Mouse (Mus musculus) cerebellum, adult 11-12 months (tissue): ENCODE data around the gene Gm16253.

Experiments used
- DNase-seq: peaks from one replicate; pipeline ENCODE4 v3.0.0; 2022

The Gm16253 gene

DNA sequence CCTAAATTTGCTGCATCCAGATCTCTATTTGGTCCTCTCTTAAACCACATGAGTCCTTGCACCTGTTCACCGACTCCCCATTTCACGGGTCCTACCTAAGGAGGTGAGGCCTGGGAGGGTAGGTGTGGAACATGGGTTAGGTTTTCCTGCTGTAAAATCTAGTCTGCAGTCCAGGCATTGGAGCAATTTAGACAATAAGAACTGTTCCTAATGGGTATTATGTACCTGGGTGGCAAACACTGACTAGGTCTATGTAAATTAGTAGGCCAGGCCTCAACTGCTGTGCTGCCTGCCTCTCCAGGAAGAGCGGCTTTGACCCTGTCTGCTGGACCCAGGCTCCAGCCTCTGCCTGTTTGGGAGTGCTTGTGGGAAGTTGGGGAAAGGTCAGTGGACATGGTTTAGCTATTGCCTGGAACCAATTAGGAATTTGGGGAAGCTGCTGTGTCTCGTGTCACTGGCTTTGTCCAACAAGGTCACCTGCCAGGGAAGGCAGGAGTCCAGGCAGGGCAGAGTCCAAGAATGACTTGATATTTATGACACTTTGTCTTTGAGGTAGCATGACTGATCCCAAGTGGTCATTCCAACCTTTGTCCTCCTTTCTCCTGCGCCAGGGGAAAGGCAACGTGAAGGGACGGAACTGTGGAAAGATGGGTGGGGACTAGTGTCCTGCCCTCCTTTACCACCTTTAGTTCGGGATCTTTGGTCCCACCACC, 1.4 kb upstream of the Gm16253 start:
- DNase-seq: no peak

DNA sequence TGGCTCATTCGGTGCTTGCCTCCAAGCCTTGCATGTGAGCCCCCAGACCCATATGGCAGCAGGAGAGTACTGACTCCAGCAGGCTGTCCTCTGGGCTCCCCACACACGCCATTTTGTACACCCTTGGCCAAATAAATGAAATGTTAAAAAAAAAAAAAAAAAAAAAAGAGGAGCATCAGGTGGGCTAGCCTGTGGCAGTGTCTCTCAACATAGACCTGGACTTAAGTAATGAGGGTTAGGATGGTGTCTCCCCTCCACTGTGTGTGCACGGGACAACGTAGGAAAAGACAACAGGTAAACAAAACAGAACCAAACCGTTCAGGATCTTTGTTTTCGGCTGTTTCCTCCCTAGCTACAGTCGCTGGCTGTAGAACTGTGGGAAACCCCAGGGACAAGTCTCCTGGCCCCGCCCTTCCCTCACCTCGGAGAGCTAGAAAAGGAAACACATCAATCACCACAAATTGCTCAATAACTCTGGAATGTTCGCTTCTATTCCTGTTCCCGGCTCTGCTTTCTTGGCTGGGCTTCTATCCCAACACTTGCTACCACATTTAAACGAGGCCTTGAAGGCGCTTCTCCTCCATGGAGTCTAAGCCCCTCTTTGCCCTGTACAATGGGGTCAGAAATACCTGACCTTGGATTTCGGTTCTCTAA, 652 bp upstream of the Gm16253 start:
- no peak for DNase-seq

DNA sequence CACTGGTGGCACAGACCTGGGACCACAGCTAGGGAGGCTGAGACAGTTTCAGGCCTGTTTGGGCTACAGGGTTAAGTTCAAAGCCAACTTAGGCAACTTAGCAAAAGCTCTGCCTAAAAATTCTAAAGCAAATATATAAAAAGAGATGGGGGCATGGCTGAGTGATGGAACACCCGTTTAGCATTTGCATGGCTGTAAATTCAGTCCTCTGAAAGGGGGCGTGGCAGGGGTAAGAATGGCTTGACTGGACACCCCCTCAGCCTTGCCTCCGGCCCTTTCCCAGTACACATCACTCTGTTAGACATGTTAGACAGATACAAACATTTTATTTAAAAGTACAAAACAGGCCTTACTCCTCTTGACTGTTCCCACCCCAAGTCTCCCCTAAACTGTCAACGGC, 782 bp downstream of the Gm16253 start:
- DNase-seq: no peak

- DNase-seq: no peak
Measured at GRCm38 (mm10) chr3:96578561-96579238, 1.9 kb downstream of the Gm16253 start.

GRCm38 (mm10) chr3:96579239-96579750, 2.5 kb downstream of the Gm16253 start:
- no peak for DNase-seq

GRCm38 (mm10) chr3:96579885-96580454, 3.2 kb downstream of the Gm16253 start:
- peak; percentile 91 for DNase-seq

DNA sequence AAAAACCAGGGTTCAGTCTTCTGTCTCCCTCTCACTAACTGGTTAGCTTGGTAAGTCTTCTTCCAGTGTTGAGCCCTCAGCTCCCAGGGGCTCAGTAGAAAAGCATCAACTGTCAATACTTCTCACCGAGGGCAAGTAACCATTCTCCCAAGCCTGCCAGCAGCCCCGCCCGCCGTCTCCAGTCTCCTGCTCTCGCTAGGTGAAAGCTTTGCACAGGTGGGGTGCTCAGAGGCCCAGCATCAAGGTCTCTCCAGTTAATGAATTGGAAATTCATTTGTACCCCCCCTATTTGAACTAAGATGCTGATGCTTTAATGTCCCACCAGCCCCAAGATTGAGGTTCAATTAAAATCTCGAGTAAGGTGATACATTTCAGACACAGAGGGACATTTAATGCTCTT, 4.4 kb downstream of the Gm16253 start:
- no peak for DNase-seq

DNA sequence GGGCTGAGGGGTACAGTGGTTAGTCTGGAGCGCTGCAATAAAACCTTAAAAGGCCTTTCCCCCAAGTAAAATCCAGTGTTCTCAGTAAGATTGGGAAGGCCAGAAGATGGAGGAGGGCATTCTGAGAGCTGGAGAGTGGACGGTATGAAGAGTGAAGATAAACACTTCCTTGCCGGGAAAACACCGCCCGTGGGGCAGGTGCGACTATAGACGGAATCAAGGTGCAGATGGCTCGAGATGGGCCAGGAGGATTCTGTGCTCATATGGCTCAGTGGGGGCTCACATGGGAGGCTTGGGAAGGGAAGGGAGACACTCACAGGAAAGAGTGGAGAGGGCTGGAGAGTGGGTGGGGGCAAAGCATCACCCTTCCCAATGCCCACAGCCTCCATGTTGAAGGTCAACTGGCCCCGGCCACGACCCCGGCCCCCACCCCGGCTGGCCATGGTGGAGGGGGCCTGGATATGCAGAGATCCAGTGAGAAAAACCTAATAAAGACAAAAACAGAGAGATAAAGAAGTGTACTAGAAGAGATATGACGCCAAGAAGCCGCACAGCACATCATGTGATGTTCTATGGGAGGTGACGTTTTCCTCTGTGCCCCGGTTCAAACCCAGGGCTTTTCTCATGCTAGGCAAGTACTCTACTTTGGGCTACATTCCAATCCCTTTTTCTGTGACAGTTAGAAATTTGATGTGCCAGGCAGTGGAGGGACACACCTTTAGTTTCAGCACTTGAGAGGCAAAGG, 5.2 kb downstream of the Gm16253 start:
- no peak for DNase-seq

GRCm38 (mm10) chr3:96583386-96583785, 6.6 kb downstream of the Gm16253 start:
- DNase-seq: no peak

GRCm38 (mm10) chr3:96590657-96591056, 13.9 kb downstream of the Gm16253 start:
- DNase-seq: no peak

DNA sequence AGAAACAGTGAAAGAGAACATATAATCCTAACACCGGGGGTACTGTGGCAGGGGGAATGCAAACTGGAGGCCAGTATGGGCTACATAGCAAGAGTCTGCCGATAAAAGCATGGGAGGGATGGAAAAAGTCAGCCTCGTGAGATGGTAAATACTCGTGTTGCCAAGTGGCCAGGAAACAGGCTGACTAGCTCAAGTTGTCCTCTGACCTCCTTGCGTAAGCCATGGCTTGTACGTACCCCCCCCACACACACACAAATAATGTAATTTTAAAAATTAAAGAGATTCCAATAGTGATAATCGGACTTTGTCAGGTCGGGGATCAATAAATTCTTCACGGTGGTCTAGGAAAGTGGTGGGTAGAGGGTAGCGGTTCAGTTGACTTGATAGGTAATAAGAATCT, 16.6 kb downstream of the Gm16253 start:
- DNase-seq: peak; percentile 56

DNA sequence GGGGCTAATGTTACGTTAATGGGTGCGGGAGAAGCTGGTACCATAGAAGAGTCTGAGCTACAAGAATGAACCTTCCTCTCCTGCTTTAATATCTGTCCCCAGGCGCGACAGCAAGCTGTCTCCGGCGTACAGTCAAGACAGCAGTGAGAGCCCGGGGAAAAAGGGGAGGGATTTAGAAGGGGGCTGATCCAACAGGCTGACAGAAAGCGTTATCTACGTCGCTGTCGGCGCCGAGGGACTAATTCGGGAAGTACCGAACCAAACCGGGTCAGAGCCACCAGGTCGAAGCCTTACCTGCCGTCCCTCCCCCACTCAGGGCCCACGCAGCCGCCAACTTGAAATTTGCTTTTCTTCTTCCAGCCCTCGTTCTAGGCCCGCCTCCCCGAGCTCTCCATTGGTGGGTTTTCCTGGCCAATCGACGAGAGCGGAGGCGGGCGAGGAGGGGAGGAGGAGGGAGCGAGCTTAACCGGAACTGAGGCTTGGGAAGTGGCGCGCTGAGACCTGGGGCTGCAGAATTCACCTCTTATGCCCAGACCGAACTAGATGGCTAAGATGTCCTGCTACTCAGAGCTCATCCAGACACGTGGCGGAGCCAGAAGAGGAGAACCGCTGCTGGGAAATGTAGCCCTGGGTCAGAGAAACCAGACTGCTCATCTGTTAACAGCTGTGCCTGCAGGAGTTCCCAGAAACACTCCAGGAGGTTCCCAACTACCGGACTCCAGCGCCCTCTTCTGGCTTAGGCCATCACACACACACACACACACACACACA, 17.2 kb downstream of the Gm16253 start, which contains the start of gene Polr3gl:
Polr3gl (minus strand) TSS at position 392 of the 771 bp plus-strand sequence.
- peak; percentile 96 for DNase-seq

DNA sequence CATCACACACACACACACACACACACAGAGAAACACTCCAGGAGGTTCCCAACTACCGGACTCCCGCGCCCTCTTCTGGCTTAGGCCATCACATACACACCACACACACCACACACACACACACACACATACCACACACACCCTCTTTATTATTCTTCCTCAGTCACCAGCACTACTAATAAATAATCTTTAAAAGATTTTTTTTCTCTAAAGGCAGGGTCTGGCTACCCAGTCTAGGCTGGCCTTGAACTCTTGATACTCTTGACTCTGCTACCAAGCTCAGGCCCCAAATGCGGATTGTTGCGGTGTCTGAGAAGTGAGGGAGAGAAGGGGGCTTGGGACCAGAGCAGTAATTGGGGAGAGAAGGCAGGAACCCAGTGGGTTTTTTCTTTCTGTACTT, 18.1 kb downstream of the Gm16253 start:
- no peak for DNase-seq

GRCm38 (mm10) chr3:96595661-96596060, 18.9 kb downstream of the Gm16253 start:
- peak; percentile 71 for DNase-seq

DNA sequence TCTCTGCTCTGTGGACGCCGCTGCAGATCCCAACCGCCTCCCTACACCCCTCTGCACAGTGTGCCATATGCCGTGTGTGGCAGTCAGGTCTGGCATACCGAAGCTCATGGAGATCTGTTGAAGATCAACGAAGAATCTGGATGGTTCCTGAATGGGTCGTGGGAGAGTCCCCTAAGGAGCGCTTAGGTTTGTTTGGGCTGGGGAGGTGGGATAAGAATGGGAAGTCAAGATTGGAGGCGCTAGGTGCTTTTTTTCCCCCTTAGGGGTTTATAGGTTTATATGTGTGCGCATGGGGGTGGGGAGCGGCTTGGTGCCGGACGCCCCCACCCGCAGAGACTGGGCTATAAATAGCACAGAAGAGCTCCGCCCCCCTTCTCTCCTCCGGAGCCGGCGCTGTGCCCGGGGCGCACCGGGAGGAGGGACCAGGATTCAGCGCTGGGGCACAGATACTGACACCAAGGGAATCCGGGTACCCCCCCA, 19.5 kb downstream of the Gm16253 start, which contains the start of gene Ankrd34a:
Ankrd34a (plus strand) TSS at position 409 of the 480 bp plus-strand sequence.
- peak; percentile 92 for DNase-seq

DNA sequence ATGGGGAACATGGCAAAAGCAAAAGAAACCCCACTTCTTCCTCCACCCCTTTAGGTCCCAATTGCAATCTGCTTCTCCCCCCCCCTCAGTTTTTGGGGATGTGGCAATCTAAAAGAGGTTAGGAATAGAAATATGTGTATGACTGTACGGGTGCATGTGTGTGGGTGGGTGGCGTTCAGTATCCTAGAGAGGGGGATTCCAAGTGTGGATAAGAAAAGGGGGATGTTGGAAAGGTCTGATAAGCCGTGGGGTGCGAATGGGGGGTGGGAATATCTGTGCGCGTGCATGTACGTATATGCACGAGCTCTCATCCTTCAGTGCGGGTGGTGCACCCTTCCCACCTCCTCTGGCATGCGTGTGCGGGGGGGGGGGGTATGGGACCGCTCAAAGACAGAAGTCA, 20.1 kb downstream of the Gm16253 start:
- peak; percentile 75 for DNase-seq

- peak; percentile 73 for DNase-seq
Measured at GRCm38 (mm10) chr3:96597435-96597891, 20.7 kb downstream of the Gm16253 start.

- DNase-seq: peak; percentile 73
Measured at GRCm38 (mm10) chr3:96598156-96599068, 21.6 kb downstream of the Gm16253 start.

DNA sequence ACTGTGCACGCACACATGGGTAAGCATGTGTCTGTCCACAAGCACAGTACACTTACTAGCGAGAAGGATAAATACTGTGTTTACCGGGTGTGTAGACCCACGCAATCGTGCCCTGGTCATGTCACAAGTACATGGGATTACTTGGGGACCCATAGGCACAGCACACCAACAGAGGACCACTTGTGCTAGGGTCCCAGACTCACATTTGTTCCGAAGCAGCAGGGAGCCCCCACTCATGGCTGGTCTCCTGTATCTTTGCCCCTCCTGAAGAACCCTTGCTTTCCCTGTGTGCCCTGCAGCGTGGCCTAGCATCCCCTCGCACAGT, 22.2 kb downstream of the Gm16253 start:
- DNase-seq: no peak

DNA sequence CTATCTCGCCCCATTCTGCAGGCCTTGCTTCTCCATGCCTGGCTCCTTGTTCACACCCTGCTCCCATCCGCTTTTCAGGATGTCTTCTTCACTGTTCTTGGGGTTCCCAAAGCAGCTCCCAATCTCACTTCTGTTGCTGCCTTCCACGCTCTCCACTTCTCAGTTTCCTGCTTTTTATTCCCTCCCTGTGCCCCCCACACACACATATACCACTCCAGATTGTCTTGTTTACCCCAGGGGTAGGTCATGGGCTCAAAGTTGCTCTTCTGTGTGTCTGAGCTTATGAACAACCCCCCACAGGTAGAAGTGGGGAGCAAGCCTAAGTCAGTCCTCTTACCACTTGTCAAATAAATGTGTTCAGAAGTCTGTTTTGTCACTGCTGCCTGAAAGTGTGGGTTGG, 22.6 kb downstream of the Gm16253 start:
- DNase-seq: no peak
